Mouse (Mus musculus) hindbrain, embryonic 13.5 days (tissue): ENCODE measurements around the gene Fosl2. TPM values are rescaled to one million over a fixed set of nuclear protein-coding genes. Genes with fewer than 3 reads are reported as not detected.

Source experiments
- ATAC-seq: fragments of 200-750 bp; cut with Nextera tagmentation; 2 replicates; pipeline ENCODE4 v1.8.0; 2017; ENCODE audit warnings: moderate TSS enrichment; ENCODE audit not compliant: low FRiP score
- H3K27ac ChIP-seq: fragments of 300-500 bp; sonication (generic); 2 replicates; pipeline ENCODE4 v1.5.1; 2015; ENCODE audit warnings: inconsistent platforms, mild to moderate bottlenecking, moderate library complexity
- H3K27me3 ChIP-seq: fragments of 300-500 bp; sonication (generic); 2 replicates; pipeline ENCODE4 v1.6.1; 2015; ENCODE audit warnings: mild to moderate bottlenecking, inconsistent platforms
- H3K36me3 ChIP-seq: fragments of 300-500 bp; sonication (generic); 2 replicates; pipeline ENCODE4 v1.6.1; 2015; ENCODE audit warnings: mild to moderate bottlenecking, inconsistent platforms
- H3K4me1 ChIP-seq: fragments of 300-500 bp; sonication (generic); replicated peaks from 2 replicates; pipeline ENCODE4 v1.6.1; 2015; ENCODE audit warnings: inconsistent platforms
- H3K4me2 ChIP-seq: fragments of 300-500 bp; sonication (generic); 2 replicates; pipeline ENCODE4 v1.6.1; 2015; ENCODE audit warnings: inconsistent platforms, mild to moderate bottlenecking, moderate library complexity
- H3K4me3 ChIP-seq: fragments of 300-500 bp; sonication (generic); 2 replicates; pipeline ENCODE4 v1.5.1; 2015; ENCODE audit warnings: mild to moderate bottlenecking, inconsistent platforms
- H3K9ac ChIP-seq: fragments of 300-500 bp; sonication (generic); 2 replicates; pipeline ENCODE4 v1.6.1; 2015; ENCODE audit warnings: mild to moderate bottlenecking, inconsistent platforms
- H3K9me3 ChIP-seq: fragments of 300-500 bp; sonication (generic); 2 replicates; pipeline ENCODE4 v1.6.1; 2016; ENCODE audit warnings: inconsistent platforms
- WGBS: fragments of 180-500 bp; shearing (Covaris S2); methylation state at CpG from one replicate; pipeline ENCODE4 v1.1.7; 2015; 5-methylcytosine and 5-hydroxymethylcytosine counted together
- polyA plus RNA-seq: library from polyadenylated mRNA; unstranded; fragments of >200 nt; fragmentation: Nextera tagmentation; extraction: Ambion mirVana; gene quantifications from 2 replicates; pipeline ENCODE4 v1.2.1, GENCODE M21; 2015

Fosl2 gene
- polyA plus RNA-seq, 1 experiment from 2014 or later: 0.36 TPM

GRCm38 (mm10) chr5:32137106-32137522 lies 1.5 kb downstream of the Fosl2 start:
- H3K9me3 ChIP-seq: no peaks in the 10 kb centered on the region
- WGBS: under 1% methylated on average over 12 of the region's 12 CpGs
- H3K27ac ChIP-seq: no peak overlapping the region
- peaks cover 38% of the 10 kb centered on the region for H3K4me1 ChIP-seq
- no peak for ATAC-seq
- H3K4me2 ChIP-seq: peak overlapping the region; percentile 96
- H3K27me3 ChIP-seq: peaks cover 65% of the 10 kb centered on the region
- H3K9ac ChIP-seq: no peak overlapping the region
- no peaks in the 10 kb centered on the region for H3K36me3 ChIP-seq
- peak overlapping the region; percentile 59 for H3K4me3 ChIP-seq

- H3K27me3 ChIP-seq: peaks cover 52% of the 10 kb centered on the region
- H3K9me3 ChIP-seq: no peaks in the 10 kb centered on the region
- no peak for ATAC-seq
- WGBS: 75% methylated on average over 10 of the region's 10 CpGs
- no peak overlapping the region for H3K27ac ChIP-seq
- no peak overlapping the region for H3K4me2 ChIP-seq
- H3K4me3 ChIP-seq: no peak overlapping the region
- no peak overlapping the region for H3K9ac ChIP-seq
- H3K36me3 ChIP-seq: no peaks in the 10 kb centered on the region
- peaks cover 32% of the 10 kb centered on the region for H3K4me1 ChIP-seq
Observed at GRCm38 (mm10) chr5:32138446-32139195, 3.0 kb downstream of the Fosl2 start.

GRCm38 (mm10) chr5:32139516-32140037 lies 4.0 kb downstream of the Fosl2 start:
- peaks cover 22% of the 10 kb centered on the region for H3K4me1 ChIP-seq
- WGBS: 54% methylated on average over 9 of the region's 9 CpGs
- no peak overlapping the region for H3K9ac ChIP-seq
- H3K27me3 ChIP-seq: peaks cover 42% of the 10 kb centered on the region
- no peaks in the 10 kb centered on the region for H3K36me3 ChIP-seq
- no peak overlapping the region for H3K27ac ChIP-seq
- no peak overlapping the region for H3K4me2 ChIP-seq
- no peak for ATAC-seq
- H3K4me3 ChIP-seq: no peak overlapping the region
- no peaks in the 10 kb centered on the region for H3K9me3 ChIP-seq

- peaks cover 8% of the 10 kb centered on the region for H3K4me1 ChIP-seq
- WGBS: 94% methylated on average over 2 of the region's 2 CpGs
- no peak overlapping the region for H3K4me3 ChIP-seq
- no peak overlapping the region for H3K9ac ChIP-seq
- H3K27ac ChIP-seq: no peak overlapping the region
- H3K4me2 ChIP-seq: no peak overlapping the region
- H3K36me3 ChIP-seq: no peaks in the 10 kb centered on the region
- ATAC-seq: no peak
- peaks cover 27% of the 10 kb centered on the region for H3K27me3 ChIP-seq
- H3K9me3 ChIP-seq: no peaks in the 10 kb centered on the region
Observed at GRCm38 (mm10) chr5:32141899-32142298, 6.3 kb downstream of the Fosl2 start.

GRCm38 (mm10) chr5:32143433-32143970 lies 7.9 kb downstream of the Fosl2 start:
- Histone ChIP-seq H3K4me1 (peaks cover 4% of the 10 kb centered on the region; the same call in 1 of the 2 replicates), H3K4me3 (no peak overlapping the region)
- no peak for ATAC-seq

GRCm38 (mm10) chr5:32146281-32146680 lies 10.7 kb downstream of the Fosl2 start:
- Histone ChIP-seq H3K27me3 (peaks cover 14% of the 10 kb centered on the region; the same call in 1 of the 2 replicates), H3K4me3 (no peak overlapping the region), H3K27ac (no peak overlapping the region), H3K4me1 (peaks cover 4% of the 10 kb centered on the region; the same call in 1 of the 2 replicates), H3K36me3 (no peaks in the 10 kb centered on the region), H3K9ac (no peak overlapping the region), H3K4me2 (no peak overlapping the region), H3K9me3 (no peaks in the 10 kb centered on the region)
- ATAC-seq: no peak
- 92% methylated on average over 6 of the region's 6 CpGs for WGBS

More at GRCm38 (mm10) chr5:32143433-32143970, 7.9 kb downstream of the Fosl2 start:
- WGBS: 64% methylated on average over 13 of the region's 13 CpGs
- Histone ChIP-seq H3K27me3 (peaks cover 10% of the 10 kb centered on the region), H3K9me3 (no peaks in the 10 kb centered on the region), H3K36me3 (no peaks in the 10 kb centered on the region), H3K9ac (no peak overlapping the region), H3K4me2 (no peak overlapping the region), H3K27ac (no peak overlapping the region)

GRCm38 (mm10) chr5:32148593-32148992 lies 13.0 kb downstream of the Fosl2 start:
- Histone ChIP-seq H3K9ac (no peak overlapping the region), H3K4me2 (no peak overlapping the region), H3K4me3 (no peak overlapping the region), H3K9me3 (no peaks in the 10 kb centered on the region), H3K27me3 (peaks cover 25% of the 10 kb centered on the region; the same call in 1 of the 2 replicates), H3K36me3 (no peaks in the 10 kb centered on the region), H3K4me1 (peaks cover 14% of the 10 kb centered on the region), H3K27ac (no peak overlapping the region)
- 86% methylated on average over 4 of the region's 4 CpGs for WGBS
- no peak for ATAC-seq

GRCm38 (mm10) chr5:32151244-32151643 lies 15.6 kb downstream of the Fosl2 start:
- Histone ChIP-seq H3K4me3 (no peak overlapping the region), H3K4me2 (no peak overlapping the region), H3K36me3 (no peaks in the 10 kb centered on the region), H3K27ac (no peak overlapping the region), H3K9ac (no peak overlapping the region), H3K9me3 (no peaks in the 10 kb centered on the region), H3K4me1 (peaks cover 17% of the 10 kb centered on the region), H3K27me3 (peaks cover 31% of the 10 kb centered on the region; the same call in 1 of the 2 replicates)
- no peak for ATAC-seq
- WGBS: 32% methylated on average over 4 of the region's 4 CpGs

- Histone ChIP-seq H3K9ac (no peak overlapping the region; the same call in 1 of the 2 replicates), H3K9me3 (no peaks in the 10 kb centered on the region)
- ATAC-seq: no peak
Observed at GRCm38 (mm10) chr5:32152725-32153417, 17.3 kb downstream of the Fosl2 start.

GRCm38 (mm10) chr5:32153418-32153740 lies 17.8 kb downstream of the Fosl2 start:
- Histone ChIP-seq H3K27me3 (peaks cover 31% of the 10 kb centered on the region; the same call in 1 of the 2 replicates), H3K9ac (peak overlapping the region; percentile 39; the same call in 1 of the 2 replicates), H3K9me3 (no peaks in the 10 kb centered on the region), H3K27ac (no peak overlapping the region), H3K4me1 (peaks cover 17% of the 10 kb centered on the region), H3K4me2 (peak overlapping the region; percentile 46), H3K4me3 (peak overlapping the region; percentile 23), H3K36me3 (no peaks in the 10 kb centered on the region)
- ATAC-seq: no peak
- WGBS: 11% methylated on average over 8 of the region's 8 CpGs

More at GRCm38 (mm10) chr5:32152725-32153417, 17.3 kb downstream of the Fosl2 start:
- Histone ChIP-seq H3K4me2 (peak overlapping the region; percentile 46), H3K27ac (no peak overlapping the region), H3K4me3 (peak overlapping the region; percentile 23), H3K27me3 (peaks cover 31% of the 10 kb centered on the region; the same call in 1 of the 2 replicates), H3K36me3 (no peaks in the 10 kb centered on the region), H3K4me1 (peaks cover 17% of the 10 kb centered on the region)
- 65% methylated on average over 27 of the region's 28 CpGs for WGBS

GRCm38 (mm10) chr5:32153791-32154490 lies 18.3 kb downstream of the Fosl2 start:
- no peak for ATAC-seq

More at GRCm38 (mm10) chr5:32153791-32154490, 18.3 kb downstream of the Fosl2 start:
- H3K27me3 ChIP-seq: peaks cover 31% of the 10 kb centered on the region; the same call in 1 of the 2 replicates
- H3K4me2 ChIP-seq: peak overlapping the region; percentile 46
- WGBS: 67% methylated on average over 17 of the region's 17 CpGs
- no peak overlapping the region for H3K27ac ChIP-seq
- H3K36me3 ChIP-seq: no peaks in the 10 kb centered on the region
- H3K4me1 ChIP-seq: peaks cover 17% of the 10 kb centered on the region
- peak overlapping the region; percentile 23 for H3K4me3 ChIP-seq
- no peaks in the 10 kb centered on the region for H3K9me3 ChIP-seq
- H3K9ac ChIP-seq: peak overlapping the region; percentile 39; the same call in 1 of the 2 replicates
